Mouse (Mus musculus) spleen, embryonic (tissue): Measurements from ENCODE around the gene Bbc3.

Experiments
- CTCF ChIA-PET: fragments of 350-600 bp; sonication (Branson Sonifier 250); formaldehyde crosslinking; loops from one replicate; lab custom pipeline; 2022; lab: Charles Lee

Bbc3 gene

DNA sequence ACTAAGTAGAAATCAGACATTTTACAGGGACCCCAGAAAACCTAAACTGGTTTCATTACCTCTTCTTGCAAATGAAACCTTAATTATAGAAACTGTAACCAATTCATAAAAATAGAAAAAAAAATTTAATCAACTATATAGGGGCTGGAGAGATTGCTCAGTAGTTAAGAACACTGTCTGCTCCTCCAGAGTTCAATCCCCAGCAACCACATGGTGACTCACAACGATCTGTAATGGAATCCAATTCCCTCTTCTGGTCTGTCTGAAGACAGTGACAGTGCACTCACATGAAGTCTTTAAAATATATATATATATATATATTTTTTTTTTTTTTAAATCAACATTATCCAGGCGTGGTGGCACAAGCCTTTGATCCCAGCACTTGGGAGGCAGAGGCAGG lies 21.2 kb upstream of the Bbc3 start:
- CTCF ChIA-PET, result interaction anchor here (0.6 to 0.7 kb wide), 2 partner anchors 24 to 324 kb away, joined by 3 to 4 read pairs; no protein-coding TSS in a partner anchor

DNA sequence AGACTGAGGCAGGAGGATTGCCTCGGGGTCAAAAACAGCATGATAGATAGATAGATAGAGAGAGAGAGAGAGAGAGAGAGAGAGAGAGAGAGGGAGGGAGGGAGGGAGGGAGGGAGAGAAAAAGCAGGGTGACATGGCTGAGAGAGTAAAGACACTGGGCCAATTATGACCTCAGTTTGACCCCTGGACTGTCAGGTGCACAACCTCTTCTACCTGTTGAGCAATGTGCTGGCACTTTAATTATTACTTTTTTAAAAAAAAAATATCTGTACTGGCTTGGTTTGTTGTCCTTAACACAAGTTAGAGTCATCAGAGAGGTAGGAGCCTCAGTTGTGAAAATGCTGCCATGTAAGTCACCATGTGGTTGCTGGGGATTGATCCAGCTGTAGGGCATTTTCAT lies 20.4 kb upstream of the Bbc3 start:
- CTCF ChIA-PET, result interaction anchor here (0.6 to 0.7 kb wide), 3 partner anchors 25 to 325 kb away, joined by 3 to 4 read pairs (median 3); no protein-coding TSS in a partner anchor

DNA sequence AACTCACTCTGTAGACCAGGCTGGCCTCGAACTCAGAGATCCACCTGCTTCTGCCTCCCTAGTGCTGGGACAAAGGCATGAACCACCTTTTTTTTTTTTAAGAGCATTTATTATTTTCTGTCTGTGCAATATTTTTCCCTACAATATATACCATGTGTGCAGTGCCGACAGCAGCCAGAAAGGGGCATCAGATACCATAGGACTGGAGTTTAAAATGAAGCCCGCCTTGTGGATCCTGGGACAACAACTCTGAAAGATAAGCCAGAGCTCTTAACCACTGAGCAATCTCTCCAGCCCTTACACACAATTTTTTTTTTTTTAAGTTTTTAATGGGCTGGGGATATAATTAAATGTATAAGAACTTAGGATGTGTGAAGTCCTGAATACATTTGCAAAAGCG lies 13.8 kb upstream of the Bbc3 start:
- CTCF ChIA-PET, result interaction anchor here (0.6 to 1.9 kb wide), 5 partner anchors 17 to 88 kb away, joined by 3 to 8 read pairs (median 4); no protein-coding TSS in a partner anchor

DNA sequence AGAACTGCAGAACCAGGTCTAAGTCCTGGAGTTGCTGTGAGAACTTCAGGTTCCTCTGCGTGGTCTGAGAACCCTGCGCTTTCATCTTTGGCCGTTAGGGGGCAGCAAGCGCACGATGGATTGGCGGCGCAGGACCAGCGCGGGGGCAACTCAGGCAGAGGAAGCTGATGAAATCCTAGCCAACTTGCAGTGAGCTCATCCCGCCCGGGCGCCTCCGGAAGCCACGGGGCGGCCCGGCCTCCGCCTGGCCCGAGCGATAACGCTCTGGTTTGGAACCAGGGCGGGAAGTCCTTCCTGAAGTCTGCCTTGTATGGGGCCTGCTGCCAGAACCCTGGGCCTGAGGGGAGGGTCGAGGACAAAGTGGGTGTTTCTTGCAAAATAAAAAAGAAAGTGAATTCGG lies 13.4 kb upstream of the Bbc3 start:
- CTCF ChIA-PET, result interaction anchor here (0.6 to 1.9 kb wide), 6 partner anchors 16 to 158 kb away, joined by 3 to 8 read pairs (median 4); no protein-coding TSS in a partner anchor

DNA sequence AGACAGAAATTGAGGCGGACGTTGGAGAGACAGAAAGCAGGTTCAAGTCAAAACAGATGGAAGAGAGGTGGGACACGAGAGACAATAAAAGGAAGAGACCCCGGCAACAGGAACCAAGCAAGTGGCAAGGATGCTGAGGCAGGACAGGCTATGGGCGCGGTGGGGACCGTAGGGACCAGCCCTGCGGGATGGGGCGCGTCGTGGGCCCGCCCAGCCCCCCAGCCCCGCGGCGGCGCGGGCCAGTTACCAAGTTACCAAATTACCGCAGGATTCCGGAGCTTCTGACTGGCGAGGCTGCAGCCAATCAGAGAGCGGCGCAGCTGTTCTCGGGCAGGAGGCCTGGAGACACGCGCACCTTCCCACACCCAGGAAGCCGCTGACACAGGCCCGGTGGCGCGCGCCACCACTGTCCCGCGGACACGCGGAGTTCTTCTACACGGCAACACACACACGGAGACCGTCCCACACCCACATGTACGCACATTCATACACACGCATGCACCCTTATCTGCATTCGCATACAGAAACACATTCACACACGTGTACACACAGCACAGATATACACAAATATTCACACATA lies 12.8 kb upstream of the Bbc3 start:
- CTCF ChIA-PET, result interaction anchor here (0.6 to 1.9 kb wide), 5 partner anchors 19 to 158 kb away, joined by 3 to 8 read pairs (median 4); no protein-coding TSS in a partner anchor

DNA sequence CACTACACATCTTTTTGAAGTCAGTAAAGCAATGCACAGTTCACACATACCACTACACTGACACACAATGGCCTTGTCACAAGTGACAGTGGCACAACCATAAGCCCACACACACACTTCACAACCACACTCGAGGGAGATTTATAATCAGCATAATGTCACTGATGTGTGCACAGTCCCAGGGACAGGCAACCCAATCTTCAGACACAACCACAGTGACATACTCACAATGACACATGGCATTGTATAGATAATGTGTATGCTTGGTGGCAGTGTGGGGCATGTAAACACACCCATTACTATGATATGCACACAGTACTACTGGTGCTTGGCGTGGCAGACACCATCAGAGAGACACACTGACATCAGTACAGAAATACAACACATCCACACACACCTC lies 12.0 kb upstream of the Bbc3 start:
- CTCF ChIA-PET, result no interaction called here

DNA sequence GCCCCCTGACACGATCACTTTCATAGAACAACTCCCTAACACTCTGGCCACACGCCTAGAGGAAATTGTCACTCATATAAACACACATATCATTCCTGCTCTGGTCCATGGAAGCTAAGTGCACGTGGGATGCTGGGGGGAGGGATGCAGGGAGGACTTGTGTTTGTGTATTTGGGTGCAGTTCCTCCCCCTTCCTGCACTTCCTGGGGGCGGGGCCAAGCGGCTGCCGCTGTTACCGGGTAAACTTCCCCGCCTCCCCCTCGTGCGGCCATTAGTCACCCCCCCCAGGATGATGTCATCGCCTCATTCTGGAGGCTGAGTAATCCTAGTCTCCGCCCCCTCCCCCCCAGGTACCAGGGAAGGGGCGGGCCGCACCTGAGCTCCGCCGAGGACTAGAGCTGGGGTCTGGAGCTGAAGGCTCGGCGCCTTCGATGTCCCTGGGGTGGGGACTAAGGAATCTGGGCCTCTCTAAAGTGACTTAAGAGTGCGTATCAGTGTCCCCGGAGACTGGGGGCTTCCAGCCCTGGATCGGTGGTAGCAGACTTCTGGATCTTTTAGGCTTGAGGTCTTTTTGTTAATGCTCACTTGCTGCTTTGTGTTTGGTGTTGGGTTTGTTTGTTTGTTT lies 11.3 kb upstream of the Bbc3 start:
- CTCF ChIA-PET, result interaction anchor here (0.7 kb wide), 2 partner anchors 10 to 376 kb away, joined by 7 to 8 read pairs; no protein-coding TSS in a partner anchor

DNA sequence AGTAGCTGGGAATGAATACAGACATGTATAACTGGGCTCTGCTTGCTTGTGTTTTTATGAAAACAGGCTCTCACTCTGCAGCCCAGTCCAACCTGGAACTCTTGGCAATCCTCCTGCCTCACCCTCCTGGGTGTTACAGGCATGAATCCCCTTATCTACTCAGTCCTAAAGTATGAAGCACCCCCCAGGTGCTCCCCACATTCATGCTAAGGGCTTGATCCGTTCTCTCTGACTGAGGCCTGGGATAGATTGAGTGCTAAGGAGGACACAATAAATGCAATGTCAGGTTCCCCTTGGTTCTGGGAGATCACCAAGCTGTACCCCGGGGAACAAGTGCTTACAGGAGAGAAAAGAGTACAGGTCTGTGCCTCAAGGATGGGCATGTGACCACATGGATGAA lies 10.6 kb upstream of the Bbc3 start:
- CTCF ChIA-PET, result interaction anchor here (0.7 kb wide), 1 partner anchor 377 kb away, joined by 7 read pairs; no protein-coding TSS in a partner anchor

DNA sequence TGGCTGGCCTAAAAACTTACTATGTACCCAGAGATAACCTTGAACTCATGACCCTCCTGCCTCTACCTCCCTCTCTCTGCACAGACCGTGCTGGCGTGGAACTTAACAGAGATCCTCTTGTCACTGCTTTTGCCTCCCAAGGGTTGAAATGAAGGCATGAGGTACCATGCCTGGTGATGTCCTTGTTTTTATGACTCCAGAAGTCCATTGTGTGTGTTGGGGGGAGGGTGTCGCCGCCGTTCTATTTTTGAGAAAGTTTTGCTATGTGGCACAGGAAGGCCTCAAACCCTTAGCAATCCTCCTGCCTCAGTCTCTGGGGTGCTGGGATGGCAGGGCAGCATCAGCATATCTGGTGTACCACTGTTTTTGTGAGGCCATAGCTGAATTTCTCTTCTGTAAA lies 9.3 kb upstream of the Bbc3 start:
- CTCF ChIA-PET, result interaction anchor here (1.0 kb wide), 1 partner anchor 25 kb away, joined by 3 read pairs; the partner anchor contains the start of gene Inafm1

DNA sequence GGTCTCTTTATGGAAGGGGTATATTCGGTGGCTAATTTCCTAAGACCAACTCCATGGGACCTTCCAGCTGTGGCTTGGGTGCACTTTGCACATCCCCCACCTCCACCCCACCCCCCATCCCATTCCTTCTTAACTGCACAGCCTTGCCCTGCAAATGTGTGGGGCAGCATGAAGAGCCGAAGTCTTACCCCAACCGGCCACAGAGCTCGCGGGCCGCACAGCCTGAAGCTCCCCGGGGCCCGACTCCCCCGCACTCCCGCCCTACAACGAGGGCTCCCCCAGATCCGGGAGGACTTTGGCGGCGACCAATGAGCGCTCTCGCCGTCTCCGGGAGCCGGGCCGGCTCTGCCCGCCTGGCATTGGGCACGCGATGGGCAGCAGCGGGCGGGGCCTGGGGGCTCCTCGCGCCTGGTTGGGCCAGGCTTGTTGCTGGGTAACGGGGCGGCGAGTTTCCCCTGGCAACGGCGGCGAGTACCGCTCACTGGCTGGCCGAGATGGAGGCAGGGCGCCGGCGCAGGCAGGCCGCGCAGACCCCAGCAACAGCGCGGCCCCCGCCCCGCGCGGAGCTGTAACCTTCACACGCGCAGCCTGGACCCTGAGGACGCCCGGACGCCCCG lies 8.7 kb upstream of the Bbc3 start:
- CTCF ChIA-PET, result interaction anchor here (0.6 to 1.0 kb wide), 3 partner anchors 12 to 26 kb away, joined by 3 to 4 read pairs (median 3); partner anchors contain the start of gene Inafm1

DNA sequence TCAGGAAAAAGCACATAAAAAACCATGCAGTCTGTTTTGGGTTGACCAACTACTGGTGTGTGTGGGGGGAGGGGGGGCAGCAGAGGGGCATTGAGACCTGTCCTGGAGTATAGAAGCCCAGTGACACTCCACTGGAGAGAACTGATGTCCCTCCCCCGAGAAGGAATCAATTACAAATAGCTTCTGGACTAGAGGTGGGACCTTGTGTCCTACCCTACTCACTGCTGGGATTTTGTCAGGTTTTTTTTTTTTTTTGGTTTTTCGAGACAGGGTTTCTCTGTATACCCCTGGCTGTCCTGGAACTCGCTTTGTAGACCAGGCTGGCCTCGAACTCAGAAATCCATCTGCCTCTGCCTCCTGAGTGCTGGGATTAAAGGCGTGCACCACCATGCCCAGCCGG lies 1.1 kb upstream of the Bbc3 start:
- CTCF ChIA-PET, result interaction anchor here (0.5 to 0.7 kb wide), 3 partner anchors 10 to 77 kb away, joined by 3 to 9 read pairs (median 8); no protein-coding TSS in a partner anchor

DNA sequence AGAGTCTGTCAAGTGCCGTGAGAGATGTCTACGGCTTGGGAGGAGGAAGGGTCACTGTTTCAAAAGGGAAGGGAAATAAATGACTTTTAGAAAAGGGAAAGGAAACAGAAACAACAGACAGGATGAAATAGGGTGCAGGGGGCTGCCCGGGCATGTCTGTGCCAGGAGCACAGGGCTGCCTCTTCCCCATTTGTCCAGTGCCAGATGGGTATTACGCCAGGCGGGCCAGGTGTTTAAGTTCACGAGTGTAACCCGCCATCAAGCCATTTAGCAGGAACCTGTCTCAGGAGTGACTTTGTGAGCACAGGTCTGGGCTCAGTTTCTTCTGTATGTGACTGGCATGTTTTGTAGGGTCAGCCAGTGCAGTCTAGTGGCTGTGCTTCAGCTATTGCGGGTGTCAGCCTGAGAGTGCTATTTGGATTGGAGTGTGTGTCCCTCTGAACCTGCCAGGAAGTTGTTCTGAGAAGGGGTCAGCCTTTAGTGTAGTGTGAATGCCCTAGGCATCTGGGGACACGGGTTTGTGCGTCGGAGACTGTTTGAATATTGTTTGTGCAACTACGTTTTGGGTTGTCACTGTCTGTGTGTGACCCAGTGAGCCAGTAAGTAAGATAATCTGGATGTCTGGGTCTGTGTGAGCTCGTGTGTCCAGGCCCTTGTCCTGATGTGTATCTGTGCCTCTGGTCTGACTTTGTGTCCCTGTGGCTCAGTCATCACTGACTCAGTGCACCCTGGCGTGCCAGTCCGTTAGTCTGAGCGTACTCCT lies 543 bp downstream of the Bbc3 start:
- CTCF ChIA-PET, result no interaction called here

DNA sequence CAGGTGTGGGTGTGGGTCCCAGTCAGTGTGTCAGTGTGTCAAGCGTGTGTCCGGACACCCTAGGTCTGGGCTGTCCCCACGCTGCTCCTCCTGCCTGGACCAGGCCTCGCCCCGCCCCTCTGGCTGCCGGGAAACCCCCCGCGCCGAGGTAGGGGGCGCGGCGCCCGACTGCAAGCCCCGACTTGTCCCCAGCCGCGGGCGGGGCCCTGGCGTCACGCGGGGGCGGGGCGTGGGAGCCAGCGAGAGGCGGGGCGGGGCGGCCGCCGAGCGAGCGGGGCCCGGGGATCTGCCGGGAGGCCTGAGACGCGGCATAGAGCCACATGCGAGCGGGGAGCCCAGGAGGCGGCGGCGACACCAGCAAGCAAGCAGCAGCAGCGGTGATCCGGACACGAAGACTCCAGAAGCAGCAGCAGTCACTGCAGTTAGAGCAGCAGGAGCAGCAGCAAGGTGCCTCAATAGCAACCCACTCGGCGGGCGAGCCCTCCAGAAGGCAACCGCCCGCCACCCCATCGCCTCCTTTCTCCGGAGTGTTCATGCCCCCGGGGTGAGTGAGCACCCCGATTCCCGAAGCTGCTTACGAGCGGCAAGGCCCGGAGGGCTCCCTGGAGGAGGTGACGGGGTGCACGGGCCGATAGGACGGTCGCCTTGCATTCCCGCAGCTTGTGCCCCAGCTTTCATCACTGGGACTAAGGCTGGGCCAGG lies 1.3 kb downstream of the Bbc3 start:
- CTCF ChIA-PET, result no interaction called here

DNA sequence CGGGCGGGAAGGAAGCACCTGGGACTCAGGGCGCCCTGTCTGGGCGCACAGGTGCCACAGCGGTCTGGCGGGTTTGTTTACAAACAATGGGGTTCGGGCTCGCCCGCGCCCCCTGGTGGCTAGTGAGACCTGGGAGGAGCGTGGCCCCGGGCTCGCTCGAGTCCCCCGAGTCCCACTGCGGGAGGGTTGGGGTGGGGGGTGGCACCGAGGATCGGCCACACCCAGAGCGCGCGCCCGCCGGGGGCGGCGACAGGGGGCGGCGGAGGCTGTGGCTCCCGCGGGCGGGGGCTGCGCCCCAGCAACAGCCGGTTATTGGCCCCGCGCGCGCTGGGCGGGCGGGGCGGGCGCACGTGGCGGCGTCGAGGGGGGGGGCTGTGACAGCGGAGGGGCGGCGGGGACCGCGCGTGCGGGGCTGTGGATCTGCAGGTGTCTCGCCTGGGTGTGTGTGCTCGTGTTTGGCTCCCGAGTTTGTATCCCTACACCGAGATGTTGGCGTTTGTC lies 1.9 kb downstream of the Bbc3 start:
- CTCF ChIA-PET, result interaction anchor here (0.6 to 0.7 kb wide), 2 partner anchors 90 to 285 kb away, joined by 4 to 11 read pairs; no protein-coding TSS in a partner anchor

DNA sequence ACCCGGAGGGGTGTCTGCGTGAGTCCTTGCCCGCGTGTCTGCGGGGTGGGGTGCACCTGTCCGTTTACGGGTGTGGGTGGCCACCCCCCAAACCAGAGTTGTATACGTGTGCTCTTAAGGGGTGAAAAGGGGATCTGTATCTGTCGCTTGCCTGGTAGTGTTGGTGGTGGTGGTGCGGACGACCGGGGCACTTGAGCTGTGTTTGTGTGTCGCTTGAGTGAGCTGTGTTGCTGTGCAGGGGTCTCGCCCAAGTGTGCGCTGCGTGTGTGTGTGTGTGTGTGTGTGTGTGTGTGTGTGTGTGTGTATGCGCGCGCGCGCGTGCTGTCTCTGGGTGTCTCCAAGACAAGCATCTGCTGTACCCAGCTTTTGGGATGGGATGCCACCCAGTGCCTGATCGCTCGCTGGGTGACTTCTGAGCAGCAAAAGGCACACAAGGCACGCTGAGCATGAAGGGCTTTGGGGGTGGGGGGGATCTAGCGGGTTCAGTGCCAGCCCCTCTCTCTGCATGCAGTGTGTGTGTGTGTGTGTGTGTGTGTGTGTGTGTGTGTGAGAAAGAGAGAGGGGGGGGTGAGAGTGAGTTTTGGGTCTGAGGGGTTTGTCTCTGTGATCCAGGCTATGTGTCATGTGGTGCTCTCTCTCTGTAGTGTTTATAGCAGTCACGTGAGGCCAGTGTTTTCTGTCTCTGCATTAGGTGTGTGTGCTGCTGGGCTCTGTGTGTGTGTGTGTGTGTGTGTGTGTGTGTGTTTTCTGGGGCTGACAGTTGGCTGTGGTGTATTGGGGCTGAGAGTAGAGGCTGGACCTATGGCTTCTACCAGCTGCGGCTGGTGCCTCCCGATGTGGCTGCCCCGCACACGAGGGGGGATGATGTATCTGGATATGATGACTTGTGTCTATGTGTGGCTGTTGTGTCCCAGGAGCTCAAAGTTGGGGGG lies 2.6 kb downstream of the Bbc3 start:
- CTCF ChIA-PET, result interaction anchor here (0.6 to 0.8 kb wide), 8 partner anchors 11 to 306 kb away, joined by 3 to 11 read pairs (median 4); no protein-coding TSS in a partner anchor

DNA sequence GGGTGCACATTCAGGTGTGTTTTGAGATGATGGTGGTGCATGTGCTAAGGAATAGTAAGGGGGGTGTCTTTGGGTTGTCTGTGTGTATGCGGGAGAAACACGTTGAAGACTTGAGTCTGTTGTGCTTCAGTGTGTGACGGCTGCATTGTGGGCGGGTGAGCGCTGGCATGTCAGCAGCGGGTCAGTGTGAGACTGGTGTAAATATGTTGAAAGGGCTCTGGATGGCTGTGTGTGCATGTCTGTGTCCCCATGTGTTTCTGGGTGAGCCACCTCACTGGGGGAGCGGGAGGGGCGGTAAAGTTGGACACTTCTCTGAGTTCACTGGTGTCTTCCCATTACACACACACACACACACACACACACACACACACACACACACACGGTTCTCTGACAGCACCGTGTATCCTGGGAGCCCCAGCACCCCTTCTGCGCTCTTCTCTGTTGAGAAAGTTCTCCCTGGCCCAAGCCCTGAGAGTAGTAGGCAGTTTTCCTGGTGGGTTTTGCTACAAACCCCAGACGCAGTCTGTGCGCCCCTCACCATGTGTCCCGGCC lies 3.3 kb downstream of the Bbc3 start:
- CTCF ChIA-PET, result interaction anchor here (0.6 to 0.8 kb wide), 6 partner anchors 12 to 306 kb away, joined by 3 to 7 read pairs (median 4); no protein-coding TSS in a partner anchor

DNA sequence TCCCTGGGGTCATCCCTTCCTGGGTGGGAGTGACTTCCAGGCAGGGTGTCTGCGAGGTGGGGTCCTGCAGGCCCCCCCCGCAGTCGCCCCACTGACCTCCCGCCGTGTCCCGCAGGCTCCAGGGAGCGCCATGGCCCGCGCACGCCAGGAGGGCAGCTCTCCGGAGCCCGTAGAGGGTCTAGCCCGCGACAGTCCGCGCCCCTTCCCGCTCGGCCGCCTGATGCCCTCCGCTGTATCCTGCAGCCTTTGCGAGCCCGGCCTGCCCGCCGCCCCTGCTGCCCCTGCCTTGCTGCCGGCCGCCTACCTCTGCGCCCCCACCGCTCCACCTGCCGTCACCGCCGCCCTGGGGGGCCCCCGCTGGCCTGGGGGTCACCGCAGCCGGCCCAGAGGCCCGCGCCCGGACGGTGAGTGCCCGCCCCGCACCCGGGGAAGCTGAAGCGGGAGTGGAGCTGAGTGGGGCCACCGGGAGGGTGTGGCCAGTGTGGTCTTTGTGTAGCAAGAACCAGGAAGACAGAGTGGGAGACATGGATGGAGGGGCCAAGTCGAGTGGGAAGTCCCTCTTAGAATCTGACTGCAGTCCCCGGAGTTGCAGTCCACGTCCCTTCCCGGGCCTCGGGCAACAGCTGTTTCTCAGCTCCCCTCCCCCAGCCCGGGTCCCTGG lies 3.9 kb downstream of the Bbc3 start:
- CTCF ChIA-PET, result interaction anchor here (0.6 kb wide), 1 partner anchor 398 kb away, joined by 6 read pairs; no protein-coding TSS in a partner anchor
